Mouse (Mus musculus): ENCODE measurements at regions not wholly inside any gene's neighbourhood (a gene's known extent, or its start where the extent isn't known, plus 50 kb on each side); places are given as distances from the start of the nearest gene placed in this dataset.
"Not testable (repeated sequence)": the region's sequence is repeated elsewhere in the genome, so short reads cannot be mapped to it uniquely, and the experiment has no call there.

DNA sequence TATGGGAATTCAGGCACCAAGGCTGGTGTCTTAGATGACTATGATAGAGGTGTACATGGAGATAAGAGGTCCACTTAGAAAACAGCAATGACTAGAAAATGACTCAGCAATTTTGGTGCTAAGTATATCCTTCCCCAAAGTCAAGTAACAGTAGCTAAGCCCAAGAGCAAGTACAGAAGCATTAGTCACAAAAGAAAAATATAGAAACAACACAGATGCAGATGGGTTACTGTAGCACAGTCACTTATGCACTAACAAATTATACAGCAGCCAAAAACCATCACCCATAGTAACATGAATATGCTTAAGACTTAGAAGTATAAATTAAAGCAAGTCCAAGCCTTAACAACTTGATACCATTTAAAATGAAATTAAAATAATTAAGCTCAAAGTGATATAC, 378.5 kb upstream of the Meis2 start:
- no peak for DNase-seq (ENCODE audit: extremely low spot score)

DNA sequence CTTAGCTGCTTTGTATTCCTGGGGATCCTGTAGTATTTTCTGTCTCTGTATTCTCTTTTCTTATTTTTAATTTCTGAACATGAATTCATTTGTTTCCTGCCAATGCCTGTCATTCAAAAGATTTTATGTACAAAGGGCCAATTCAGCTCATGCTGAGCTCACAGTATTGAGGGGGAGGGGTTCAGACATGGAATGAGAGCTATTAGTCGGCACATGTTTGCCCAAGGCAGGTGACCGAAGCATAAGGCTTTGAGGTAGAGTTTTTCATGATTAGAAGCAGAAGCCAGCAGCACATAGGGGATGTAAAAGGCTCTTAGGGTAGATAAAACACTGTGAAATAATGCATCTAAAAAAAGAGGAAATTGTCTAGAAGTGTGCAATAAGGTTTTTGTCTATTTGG, 374.6 kb upstream of the Meis2 start:
- no peak for DNase-seq (ENCODE audit: extremely low spot score)

DNA sequence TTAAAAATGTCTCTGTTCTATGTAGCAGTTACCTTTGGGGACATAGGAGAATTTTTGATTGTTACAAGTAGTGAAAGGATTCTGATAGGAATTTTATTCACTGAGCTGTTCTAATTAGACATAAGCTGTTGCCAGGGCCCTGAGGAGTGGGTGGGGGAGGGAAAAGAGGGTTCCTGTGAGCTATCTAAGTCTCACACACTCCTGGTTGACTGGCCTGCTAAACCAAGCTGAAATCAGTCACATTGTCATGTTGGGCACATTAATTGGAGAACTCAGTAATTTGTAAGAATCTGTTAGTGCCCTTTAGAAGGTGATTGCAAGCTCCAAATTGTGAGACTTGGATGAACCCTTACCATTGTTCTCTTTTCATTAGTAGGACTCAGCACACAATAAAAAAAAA, 367.8 kb upstream of the Meis2 start:
- no peak for DNase-seq (ENCODE audit: extremely low spot score)

DNA sequence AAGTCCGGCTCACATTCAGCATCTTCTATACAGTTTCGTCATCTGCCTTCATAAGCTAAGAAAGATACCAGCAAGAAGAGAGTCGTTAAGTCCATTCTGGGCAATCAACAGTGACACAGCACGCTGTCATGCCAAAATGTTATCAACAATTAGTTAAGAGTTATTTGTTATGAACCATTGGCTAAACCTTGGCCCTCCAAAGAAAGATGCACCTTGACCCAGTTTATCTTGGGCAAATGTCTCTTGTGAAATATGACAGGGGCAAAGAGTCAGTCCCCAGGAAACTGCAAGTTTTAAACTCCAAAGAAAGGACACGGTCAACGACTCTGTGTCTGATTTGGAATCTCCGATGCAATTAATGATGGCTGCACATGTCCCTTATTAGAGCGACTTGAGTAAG, 358.5 kb upstream of the Meis2 start:
- DNase-seq (ENCODE audit: extremely low spot score) = no peak

GRCm38 (mm10) chr2:116417428-116418195, 352.0 kb upstream of the Meis2 start:
- DNase-seq (ENCODE audit: extremely low spot score) = no peak

- no peak for DNase-seq (ENCODE audit: extremely low spot score)
These were observed 350.1 kb upstream of the Meis2 start for GRCm38 (mm10) chr2:116415742-116416141.

DNA sequence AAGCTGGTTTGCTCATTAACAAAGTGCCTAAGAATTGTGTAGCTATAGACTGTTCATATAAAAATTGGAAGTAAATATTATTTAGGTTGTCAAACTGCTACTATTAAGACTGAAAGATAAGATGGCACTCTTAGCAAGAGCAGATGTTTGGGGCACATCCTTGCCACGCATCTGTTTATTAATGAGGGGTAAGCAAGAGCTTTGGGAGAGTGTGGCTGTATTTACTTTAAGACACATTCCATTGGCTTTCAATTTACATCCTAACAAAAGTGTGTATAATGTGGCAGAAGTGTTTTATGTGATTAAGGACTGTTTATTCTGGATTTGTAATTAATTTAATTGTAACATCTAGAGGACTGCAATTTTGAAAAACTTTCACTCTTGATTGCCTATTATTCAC, 336.5 kb upstream of the Meis2 start:
- DNase-seq (ENCODE audit: extremely low spot score) = no peak

DNA sequence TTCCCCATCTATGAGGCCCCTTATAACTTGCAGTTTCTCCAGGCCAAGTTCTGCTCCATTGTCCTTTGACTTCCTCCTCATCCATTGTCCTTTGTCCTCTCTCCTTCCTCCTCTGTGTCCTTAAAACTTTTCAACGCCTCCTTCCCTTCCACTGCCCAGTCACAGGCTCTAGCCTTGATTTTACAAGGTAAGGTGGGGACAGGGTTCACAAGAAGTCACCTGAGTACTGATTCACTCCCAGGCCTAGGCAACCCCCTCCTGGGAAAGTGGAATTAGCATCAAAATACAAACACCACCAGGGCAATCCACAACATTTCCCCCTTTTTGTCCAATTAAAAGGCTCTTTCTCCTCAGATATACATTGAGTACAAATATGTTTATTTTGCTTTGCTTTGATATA, 334.3 kb upstream of the Meis2 start:
- no peak for DNase-seq (ENCODE audit: extremely low spot score)

DNA sequence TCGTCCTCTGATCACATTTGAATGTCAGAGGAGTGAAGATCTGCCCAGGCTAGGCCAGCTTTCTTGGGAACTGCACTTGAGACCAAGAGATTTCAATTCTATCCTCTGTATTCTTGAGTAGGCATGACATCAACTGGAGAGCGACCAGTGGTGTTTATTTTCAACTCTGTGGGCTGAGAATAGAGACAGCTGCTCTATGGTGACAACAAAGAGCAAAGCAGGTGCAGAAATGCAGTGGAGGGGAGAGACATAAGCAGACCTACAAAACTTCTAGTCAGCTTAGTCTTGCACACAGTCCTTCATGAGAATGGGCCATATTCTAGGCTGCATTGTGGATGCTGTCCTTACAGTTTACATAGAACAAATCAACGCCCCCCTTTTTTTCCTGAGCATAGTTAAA, 303.2 kb upstream of the Meis2 start:
- DNase-seq (ENCODE audit: extremely low spot score) = no peak

GRCm38 (mm10) chr2:116364136-116364535, 298.5 kb upstream of the Meis2 start:
- DNase-seq (ENCODE audit: extremely low spot score) = no peak

- no peak for DNase-seq (ENCODE audit: extremely low spot score)
These were observed 292.5 kb upstream of the Meis2 start for GRCm38 (mm10) chr2:116358145-116358544.

DNA sequence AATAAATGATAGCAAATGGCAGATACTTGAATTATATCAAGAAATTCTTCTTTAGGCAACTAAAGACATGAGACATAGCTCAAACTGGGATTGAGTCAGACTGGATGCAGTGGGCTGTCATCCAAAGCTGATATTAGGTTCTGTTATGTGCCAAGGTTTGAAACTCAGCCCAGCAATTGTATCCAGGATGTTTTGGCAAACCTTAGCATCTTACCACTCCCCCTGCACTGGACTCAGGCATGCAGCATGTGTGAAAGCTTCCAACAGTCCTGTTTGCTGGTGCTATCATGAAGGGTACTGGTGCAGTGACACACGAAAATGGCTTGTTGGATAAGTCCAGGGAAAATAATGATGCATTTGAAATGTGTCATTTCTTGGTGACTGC, 282.9 kb upstream of the Meis2 start:
- DNase-seq (ENCODE audit: extremely low spot score) = no peak

DNA sequence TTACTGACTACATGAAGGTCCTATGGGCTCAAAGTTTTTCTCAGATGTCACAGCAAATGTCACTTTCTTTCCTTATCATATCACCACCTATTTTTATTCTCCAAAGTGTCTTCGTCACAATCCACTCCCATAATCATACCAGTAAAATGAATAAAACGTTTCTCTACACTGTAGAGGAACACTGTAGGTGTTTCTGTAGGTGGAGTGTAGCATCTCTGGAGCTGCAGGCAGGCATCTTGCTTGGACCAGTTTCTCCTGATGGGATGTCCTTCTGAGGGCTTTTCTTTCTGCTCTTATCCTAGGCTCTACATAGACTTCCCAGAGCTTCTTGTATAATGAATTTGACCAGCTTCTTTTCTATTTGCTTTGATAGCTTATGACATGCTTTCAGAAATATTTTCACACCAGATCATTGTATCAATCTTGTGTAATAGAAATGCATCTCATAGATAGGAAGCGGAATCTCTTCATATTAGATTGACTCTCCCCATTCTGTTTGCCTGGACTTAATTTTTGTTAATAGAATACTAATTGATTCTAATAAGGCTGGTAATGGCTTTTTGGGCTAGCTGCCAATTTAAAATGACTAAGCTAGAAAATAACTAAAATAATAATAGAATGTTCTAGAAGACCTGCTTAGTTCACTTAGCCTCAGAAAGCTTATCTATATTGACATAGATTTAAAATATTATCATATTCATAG, 282.3 kb upstream of the Meis2 start:
- no peak for DNase-seq (ENCODE audit: extremely low spot score)

GRCm38 (mm10) chr2:116331801-116332200, 266.2 kb upstream of the Meis2 start:
- no peak for DNase-seq (ENCODE audit: extremely low spot score)

DNA sequence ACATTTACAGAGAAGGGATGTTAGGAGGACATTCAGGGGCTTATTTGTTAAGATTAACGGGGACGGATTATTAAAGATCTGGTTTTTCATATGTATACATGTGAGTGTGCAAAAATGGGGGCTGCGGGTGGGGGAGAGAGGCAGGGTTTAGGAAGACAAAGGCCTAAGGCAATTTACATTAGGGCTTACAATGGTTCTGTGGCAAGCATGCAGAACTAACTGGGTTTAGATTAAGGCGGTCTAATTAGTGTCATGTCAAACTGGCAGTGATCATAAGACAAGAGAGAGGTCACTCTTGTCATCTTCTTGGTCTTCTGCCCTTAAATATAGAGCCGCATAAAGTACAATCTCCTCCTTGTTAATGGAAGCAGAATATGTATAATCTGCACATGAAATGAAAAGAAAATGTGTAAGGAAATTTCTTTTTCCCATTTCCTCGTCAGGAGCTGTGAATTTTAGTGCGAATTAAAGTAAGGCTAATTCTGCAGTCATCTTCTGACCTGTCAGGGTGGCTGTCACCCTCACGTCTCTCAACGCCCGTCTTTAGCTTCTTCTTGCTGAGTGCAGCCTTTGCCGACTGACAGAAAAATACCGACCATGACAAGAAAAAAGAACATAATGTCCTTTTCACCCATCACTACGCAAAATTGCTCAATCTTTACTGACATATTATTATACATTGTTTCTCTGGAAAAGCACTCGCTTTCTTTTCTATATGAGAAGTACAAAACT, 256.6 kb upstream of the Meis2 start:
- no peak for DNase-seq (ENCODE audit: extremely low spot score)

DNA sequence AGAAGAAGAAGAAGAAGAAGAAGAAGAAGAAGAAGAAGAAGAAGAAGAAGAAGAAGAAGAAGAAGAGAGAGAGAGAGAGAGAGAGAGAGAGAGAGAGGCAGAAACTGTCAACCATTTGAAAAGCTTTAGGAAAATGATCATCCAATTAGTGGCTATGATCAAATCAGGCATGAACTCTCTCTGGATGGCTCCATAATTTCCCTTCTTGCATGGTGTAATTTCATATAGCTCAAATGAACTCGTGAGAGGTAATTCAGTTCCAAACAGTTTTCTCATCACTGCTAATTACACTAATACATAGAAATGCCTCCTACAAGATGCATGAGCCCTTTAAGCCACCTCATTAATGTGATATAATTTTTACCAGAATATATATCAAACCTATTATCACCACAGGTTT, 233.9 kb upstream of the Meis2 start:
- DNase-seq (ENCODE audit: extremely low spot score) = no peak

DNA sequence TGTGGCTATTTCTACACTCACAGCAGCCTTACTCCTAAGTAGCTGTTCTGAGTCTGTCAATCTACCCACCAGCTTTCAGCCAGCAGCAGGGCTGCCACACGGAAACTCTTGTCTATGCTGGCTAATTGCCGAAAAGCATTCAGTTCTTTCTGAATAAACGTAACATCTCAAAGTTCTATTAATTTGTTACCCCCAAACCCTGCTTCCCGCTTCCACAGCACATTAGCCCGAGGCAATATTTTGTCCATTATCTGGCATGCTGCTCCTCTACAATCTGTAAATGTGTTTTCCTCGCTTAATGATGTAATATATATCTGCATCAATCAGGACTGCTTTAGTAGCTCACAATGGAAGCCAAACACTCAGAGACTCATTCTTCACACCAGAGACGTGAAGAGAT, 224.2 kb upstream of the Meis2 start:
- DNase-seq (ENCODE audit: extremely low spot score) = no peak

- DNase-seq (ENCODE audit: extremely low spot score) = not testable (repeated sequence)
These were observed 177.6 kb upstream of the Meis2 start for GRCm38 (mm10) chr2:116243191-116243590.

- DNase-seq (ENCODE audit: extremely low spot score) = no peak
These were observed 171.1 kb upstream of the Meis2 start for GRCm38 (mm10) chr2:116236731-116237130.

- DNase-seq (ENCODE audit: extremely low spot score) = no peak
These were observed 167.2 kb upstream of the Meis2 start for GRCm38 (mm10) chr2:116232793-116233192.

DNA sequence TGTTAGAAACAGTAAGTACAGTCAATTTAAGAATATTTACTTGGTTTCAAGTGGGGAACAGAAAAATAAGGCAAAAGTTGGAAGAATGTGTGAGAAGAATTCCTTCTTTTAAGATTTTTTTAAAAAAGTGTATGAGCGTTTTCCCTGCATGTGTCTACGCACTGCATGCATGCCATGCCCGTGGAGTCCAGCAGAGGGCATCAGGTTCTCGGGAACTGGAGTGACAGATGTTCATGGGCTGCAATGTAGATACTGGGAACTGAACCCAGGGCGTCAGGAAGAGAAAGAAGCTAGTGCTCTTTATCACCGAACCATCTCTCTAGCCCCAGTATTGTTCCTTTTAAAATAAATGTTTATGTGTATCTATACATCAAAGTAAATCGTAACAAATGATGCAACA, 150.8 kb upstream of the Meis2 start:
- DNase-seq (ENCODE audit: extremely low spot score) = peak; percentile 16

GRCm38 (mm10) chr2:116201248-116202223, 135.9 kb upstream of the Meis2 start:
- DNase-seq (ENCODE audit: extremely low spot score) = no peak

All from embryo, embryonic 9.5 days (tissue).